In the genomic region with DNA sequence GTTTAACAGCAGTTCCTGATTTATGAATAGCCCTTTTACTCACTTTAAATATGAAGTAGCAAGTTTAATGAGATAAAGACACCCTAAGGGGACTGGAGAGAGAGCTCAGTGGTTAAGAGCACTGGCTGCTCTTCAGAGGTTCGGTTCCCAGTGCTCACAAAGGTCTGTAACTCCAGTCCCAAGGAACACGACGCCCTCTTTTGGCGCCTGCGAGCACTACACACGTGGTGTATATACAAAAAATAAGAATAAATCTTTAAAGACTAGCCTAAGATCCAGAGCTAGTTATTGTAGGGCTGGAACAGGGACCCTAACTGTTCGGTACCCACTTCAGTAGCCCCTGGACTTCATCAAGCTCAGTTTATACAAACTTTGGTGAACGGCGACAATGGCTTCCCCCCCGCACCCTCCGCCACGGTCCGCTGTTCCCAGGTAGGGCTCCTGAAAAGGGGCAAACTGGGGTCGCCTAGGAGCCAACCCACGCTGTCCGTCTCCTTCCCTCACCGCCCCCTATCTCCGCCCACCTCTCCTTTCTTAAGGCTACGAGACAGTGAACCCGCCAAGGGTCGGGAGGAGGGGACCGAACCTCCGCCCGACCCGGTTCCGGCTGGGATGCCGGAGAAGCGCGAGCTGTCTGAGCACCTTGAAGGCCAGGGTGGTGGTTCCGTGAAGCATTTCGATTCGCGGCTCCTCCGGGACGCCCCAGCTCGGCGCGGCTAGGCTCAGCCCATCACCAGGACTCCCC, we compare ENCODE assay signal across 8 mouse cellular contexts. TPM values are rescaled to one million over a fixed set of nuclear protein-coding genes. Genes with fewer than 3 reads are reported as not detected.
DNase-seq lines count a peak whose midpoint lies in the region; ATAC-seq lines count a peak whose summit lies in the region.

No protein-coding gene starts in this region.

- peak overlapping the region; percentile 91 for H3K4me3 ChIP-seq in kidney, embryonic 16.5 days (ENCODE audit: low read length)
- H3K4me3 ChIP-seq in forebrain, embryonic 11.5 days (ENCODE audit: low read depth, low read length), result peak overlapping the region; percentile 83
- H3K4me3 ChIP-seq in neural tube, embryonic 15.5 days (replicated peaks), result peak overlapping the region; percentile 81

- no peaks in the 10 kb centered on the region for H3K9me3 ChIP-seq in kidney, embryonic 16.5 days (ENCODE audit: low read length)
- H3K9me3 ChIP-seq in forebrain, embryonic 11.5 days (ENCODE audit: control insufficient read depth, low read length), result no peaks in the 10 kb centered on the region
- H3K9me3 ChIP-seq in neural tube, embryonic 15.5 days (replicated peaks), result no peaks in the 10 kb centered on the region

- H3K4me2 ChIP-seq in kidney, embryonic 16.5 days (replicated peaks; ENCODE audit: low read depth, low read length), result peak overlapping the region; percentile 78
- peak overlapping the region; percentile 71 for H3K4me2 ChIP-seq in forebrain, embryonic 11.5 days (ENCODE audit: low read depth, low read length, severe bottlenecking)
- H3K4me2 ChIP-seq in neural tube, embryonic 15.5 days, result peak overlapping the region; percentile 73

- no peaks in the 10 kb centered on the region for H3K27me3 ChIP-seq in kidney, embryonic 16.5 days (ENCODE audit: insufficient read depth, low read length)
- H3K27me3 ChIP-seq in forebrain, embryonic 11.5 days (ENCODE audit: control insufficient read depth, insufficient read depth, low read length), result no peaks in the 10 kb centered on the region
- H3K27me3 ChIP-seq in neural tube, embryonic 15.5 days (replicated peaks), result no peaks in the 10 kb centered on the region

- peaks cover 12% of the 10 kb centered on the region for H3K4me1 ChIP-seq in kidney, embryonic 16.5 days (ENCODE audit: insufficient read depth, low read length)
- H3K4me1 ChIP-seq in forebrain, embryonic 11.5 days (replicated peaks; ENCODE audit: control insufficient read depth, insufficient read depth, low read length), result no peaks in the 10 kb centered on the region
- H3K4me1 ChIP-seq in neural tube, embryonic 15.5 days, result peaks cover 26% of the 10 kb centered on the region

- H3K36me3 ChIP-seq in kidney, embryonic 16.5 days (ENCODE audit: insufficient read depth, low read length), result peaks cover 25% of the 10 kb centered on the region
- peaks cover 3% of the 10 kb centered on the region; the same call in 1 of the 2 replicates for H3K36me3 ChIP-seq in forebrain, embryonic 11.5 days (ENCODE audit: control insufficient read depth, insufficient read depth, low read length)
- peaks cover 29% of the 10 kb centered on the region for H3K36me3 ChIP-seq in neural tube, embryonic 15.5 days

- 3% methylated on average over 38 of the region's 38 CpGs for WGBS in kidney, embryonic 16.5 days
- WGBS in forebrain, embryonic 11.5 days, result 2% methylated on average over 38 of the region's 38 CpGs
- WGBS in neural tube, embryonic 15.5 days, result 2% methylated on average over 37 of the region's 38 CpGs

- peak; percentile 42 for ATAC-seq in kidney, embryonic 16.5 days (ENCODE audit: low FRiP score, low TSS enrichment)
- peak; percentile 63 for ATAC-seq in forebrain, embryonic 11.5 days (replicated peaks; ENCODE audit: low FRiP score)
- ATAC-seq in neural tube, embryonic 15.5 days (ENCODE audit: low FRiP score), result peak; percentile 72

- no peak for DNase-seq in kidney, postnatal 14 days
- DNase-seq in Muller cell, postnatal 12 days (ENCODE audit: inconsistent ontology term), result peak; percentile 69
- peak; percentile 67 for DNase-seq in forebrain, embryonic 11.5 days (ENCODE audit: low spot score)
- DNase-seq in liver, result peak; percentile 53
- no peak for DNase-seq in ovary, postnatal 10 days (ENCODE audit: low spot score)
- no peak for DNase-seq in right cerebral cortex, adult 18-20 months

- peak overlapping the region; percentile 71 for H3K27ac ChIP-seq in kidney, embryonic 16.5 days (ENCODE audit: low read length)
- no peak overlapping the region for H3K27ac ChIP-seq in forebrain, embryonic 11.5 days (ENCODE audit: low read depth, low read length)
- H3K27ac ChIP-seq in neural tube, embryonic 15.5 days (replicated peaks), result peak overlapping the region; percentile 85

- H3K9ac ChIP-seq in kidney, embryonic 16.5 days (replicated peaks; ENCODE audit: low read length), result peak overlapping the region; percentile 91
- H3K9ac ChIP-seq in forebrain, embryonic 11.5 days (ENCODE audit: low read length), result peak overlapping the region; percentile 93
- H3K9ac ChIP-seq in neural tube, embryonic 15.5 days (replicated peaks), result peak overlapping the region; percentile 80

RNA-seq across cellular contexts. Expression of a gene that starts 0.5 kb away (rescaled TPM):
- polyA plus RNA-seq in kidney, embryonic 16.5 days (2015; fragmentation: Nextera tagmentation; extraction: Ambion mirVana), result 453 and 471 TPM in 2 replicates
- 414 and 455 TPM in 2 replicates for polyA plus RNA-seq in forebrain, embryonic 11.5 days (2014; fragmentation: Nextera tagmentation; extraction: Ambion mirVana)
- 446 and 448 TPM in 2 replicates for polyA plus RNA-seq in neural tube, embryonic 15.5 days (2015; fragmentation: Nextera tagmentation; extraction: Ambion mirVana)

RNA-seq across cellular contexts. Expression of a gene that starts 3.9 kb away (rescaled TPM):
- polyA plus RNA-seq in kidney, embryonic 16.5 days (2015; fragmentation: Nextera tagmentation; extraction: Ambion mirVana), result 0.07 TPM in 1 of 2 replicates, not detected in the other
- 0.05 TPM in 1 of 2 replicates, not detected in the other for polyA plus RNA-seq in forebrain, embryonic 11.5 days (2014; fragmentation: Nextera tagmentation; extraction: Ambion mirVana)
- polyA plus RNA-seq in neural tube, embryonic 15.5 days (2015; fragmentation: Nextera tagmentation; extraction: Ambion mirVana), result 0.04 and 27.8 TPM in 2 replicates

RNA-seq across cellular contexts. Expression of a gene that starts 11.5 kb away (rescaled TPM):
- polyA plus RNA-seq in kidney, embryonic 16.5 days (2015; fragmentation: Nextera tagmentation; extraction: Ambion mirVana), result 11.2 and 14.2 TPM in 2 replicates
- polyA plus RNA-seq in forebrain, embryonic 11.5 days (2014; fragmentation: Nextera tagmentation; extraction: Ambion mirVana), result 9.6 and 9.9 TPM in 2 replicates
- 4.4 and 6.5 TPM in 2 replicates for polyA plus RNA-seq in neural tube, embryonic 15.5 days (2015; fragmentation: Nextera tagmentation; extraction: Ambion mirVana)

RNA-seq across cellular contexts. Expression of a gene that starts 23.4 kb away (rescaled TPM):
- polyA plus RNA-seq in kidney, embryonic 16.5 days (2015; fragmentation: Nextera tagmentation; extraction: Ambion mirVana), result not detected in 2 replicates
- not detected in 2 replicates for polyA plus RNA-seq in forebrain, embryonic 11.5 days (2014; fragmentation: Nextera tagmentation; extraction: Ambion mirVana)
- polyA plus RNA-seq in neural tube, embryonic 15.5 days (2015; fragmentation: Nextera tagmentation; extraction: Ambion mirVana), result not detected in 2 replicates

RNA-seq across cellular contexts. Expression of a gene that starts 23.8 kb away (rescaled TPM):
- 3.4 TPM in 2 replicates for polyA plus RNA-seq in kidney, embryonic 16.5 days (2015; fragmentation: Nextera tagmentation; extraction: Ambion mirVana)
- polyA plus RNA-seq in forebrain, embryonic 11.5 days (2014; fragmentation: Nextera tagmentation; extraction: Ambion mirVana), result 10.5 and 12.3 TPM in 2 replicates
- 13.2 and 14.0 TPM in 2 replicates for polyA plus RNA-seq in neural tube, embryonic 15.5 days (2015; fragmentation: Nextera tagmentation; extraction: Ambion mirVana)

Comparison
In these comparisons a context has a peak if more than half of its experiments do, and no peak if none do; other contexts are left out.
1. DNase-seq: peak in Muller cell, postnatal 12 days (single experiment), forebrain, embryonic 11.5 days (single experiment) and liver (single experiment); none in kidney, postnatal 14 days (single experiment), ovary, postnatal 10 days (single experiment) and right cerebral cortex, adult 18-20 months (single experiment).
2. Peak in every context shown above with its lines, with median percentiles within 50 percentile points of each other: ATAC-seq, H3K4me2 ChIP-seq, H3K4me3 ChIP-seq and H3K9ac ChIP-seq.